Mouse (Mus musculus) CH12.LX (cell line): ENCODE results near the gene Esrrb. TPM values are rescaled to one million over a fixed set of nuclear protein-coding genes. Genes with fewer than 3 reads are reported as not detected.

Source experiments
- DNase-seq: peaks from one replicate; pipeline ENCODE4 v3.0.0-alpha.2; 2013; ENCODE audit errors: extremely low read depth
- H3K27ac ChIP-seq: 2 replicates; pipeline ENCODE4 v1.5.1; 2012; ENCODE audit warnings: low read depth, mild to moderate bottlenecking, control low read depth, moderate library complexity; ENCODE audit not compliant: insufficient read depth
- H3K27me3 ChIP-seq: replicated peaks from 2 replicates; pipeline ENCODE3; 2012; ENCODE audit warnings: inconsistent platforms
- H3K36me3 ChIP-seq, 2 experiments: replicated peaks in 1 of 2; 2 replicates each; pipeline versions ENCODE3 to v1.6.1; 2012; ENCODE audit warnings: inconsistent platforms in 1 of 2, low read length in 1 of 2, mild to moderate bottlenecking in 1 of 2, mixed read lengths in 1 of 2, moderate library complexity in 1 of 2; ENCODE audit not compliant: control insufficient read depth in 1 of 2, insufficient read depth in 1 of 2
- H3K4me1 ChIP-seq, 2 experiments: 2 replicates each; pipeline ENCODE4 v1.6.1; 2012; ENCODE audit warnings: inconsistent platforms in 1 of 2, moderate library complexity in 1 of 2; ENCODE audit not compliant: insufficient read depth in 2 of 2, control insufficient read depth in 1 of 2
- H3K4me2 ChIP-seq: 2 replicates; pipeline ENCODE4 v1.6.1; 2012; ENCODE audit warnings: low read depth, mild to moderate bottlenecking, control low read depth; ENCODE audit not compliant: poor library complexity, insufficient read depth, severe bottlenecking
- H3K4me3 ChIP-seq, 3 experiments: fragments of 150-350 bp in 1 of 3; sonication (generic) in 1 of 3; replicated peaks in 1 of 3; 2 replicates each; pipeline versions ENCODE3 to v1.5.1; 2011 to 2012; ENCODE audit warnings: low read depth in 2 of 3, low read length in 2 of 3, mild to moderate bottlenecking in 2 of 3, moderate library complexity in 2 of 3, control low read depth in 1 of 3, improper control_type of control experiment in 1 of 3, inconsistent platforms in 1 of 3, mixed read lengths in 1 of 3; ENCODE audit not compliant: poor library complexity in 1 of 3
- H3K79me2 ChIP-seq: replicated peaks from 2 replicates; pipeline ENCODE4 v1.6.1; 2012; ENCODE audit warnings: mild to moderate bottlenecking, moderate library complexity; ENCODE audit not compliant: control insufficient read depth, poor library complexity, insufficient read depth, severe bottlenecking; ENCODE audit errors: extremely low read depth
- H3K9ac ChIP-seq: 2 replicates; pipeline ENCODE4 v1.6.1; 2012; ENCODE audit warnings: low read depth, mild to moderate bottlenecking, control low read depth, moderate library complexity; ENCODE audit not compliant: insufficient read depth
- H3K9me3 ChIP-seq: replicated peaks from 2 replicates; pipeline ENCODE3; 2012; ENCODE audit warnings: low read length, inconsistent platforms, mixed read lengths
- BHLHE40 ChIP-seq: IDR thresholded peaks from 2 replicates; pipeline ENCODE4 v1.6.1; 2011; ENCODE audit warnings: mild to moderate bottlenecking, low read depth, low read length, improper control_type of control experiment
- CHD2 ChIP-seq: IDR thresholded peaks from 2 replicates; pipeline ENCODE4 v1.6.1; 2011; ENCODE audit warnings: low read length, improper control_type of control experiment
- CTCF ChIP-seq, 2 experiments: IDR thresholded peaks in 1 of 2; conservative IDR thresholded peaks in 1 of 2; 2 replicates each; pipeline ENCODE4 v1.5.1; 2011 to 2012; ENCODE audit warnings: low read depth in 2 of 2, low read length in 2 of 2, improper control_type of control experiment in 1 of 2, inconsistent platforms in 1 of 2, mild to moderate bottlenecking in 1 of 2, moderate library complexity in 1 of 2
- E2F4 ChIP-seq: IDR thresholded peaks from 2 replicates; pipeline ENCODE4 v1.6.1; 2011; ENCODE audit warnings: low read depth, low read length, improper control_type of control experiment; ENCODE audit not compliant: insufficient replicate concordance
- EP300 ChIP-seq: IDR thresholded peaks from 2 replicates; pipeline ENCODE4 v1.6.1; 2011; ENCODE audit warnings: low read length, improper control_type of control experiment
- ETS1 ChIP-seq: conservative IDR thresholded peaks from 2 replicates; pipeline ENCODE4 v1.6.1; 2012; ENCODE audit warnings: low read depth, mild to moderate bottlenecking, inconsistent platforms, low read length, improper control_type of control experiment, moderate library complexity
- GABPA ChIP-seq: IDR thresholded peaks from 2 replicates; pipeline ENCODE4 v1.6.1; 2012; ENCODE audit warnings: low read depth, low read length, improper control_type of control experiment, inconsistent platforms; ENCODE audit not compliant: insufficient replicate concordance
- HCFC1 ChIP-seq: IDR thresholded peaks from 2 replicates; pipeline ENCODE4 v1.6.1; 2012; ENCODE audit warnings: low read depth, mild to moderate bottlenecking, inconsistent platforms, low read length, improper control_type of control experiment
- IRF4 ChIP-seq: IDR thresholded peaks from 2 replicates; pipeline ENCODE4 v1.6.1; 2014; ENCODE audit warnings: low read depth, mild to moderate bottlenecking, inconsistent platforms, low read length, improper control_type of control experiment
- JUN ChIP-seq: IDR thresholded peaks from 2 replicates; pipeline ENCODE4 v1.6.1; 2011; ENCODE audit warnings: low read depth, mild to moderate bottlenecking, low read length, improper control_type of control experiment, moderate library complexity; ENCODE audit not compliant: insufficient read depth
- JUND ChIP-seq: conservative IDR thresholded peaks from 2 replicates; pipeline ENCODE4 v1.6.1; 2011; ENCODE audit warnings: low read depth, low read length, improper control_type of control experiment
- KAT2A ChIP-seq: IDR thresholded peaks from 2 replicates; pipeline ENCODE4 v1.6.1; 2012; ENCODE audit warnings: low read length, improper control_type of control experiment, inconsistent platforms; ENCODE audit not compliant: insufficient replicate concordance
- MAFK ChIP-seq: IDR thresholded peaks from 2 replicates; pipeline ENCODE4 v1.6.1; 2011; ENCODE audit warnings: low read length, improper control_type of control experiment; ENCODE audit not compliant: insufficient replicate concordance
- MAX ChIP-seq: IDR thresholded peaks from 2 replicates; pipeline ENCODE4 v1.6.1; 2011; ENCODE audit warnings: low read length, improper control_type of control experiment
- MAZ ChIP-seq: IDR thresholded peaks from 2 replicates; pipeline ENCODE4 v1.6.1; 2012; ENCODE audit warnings: low read depth, mild to moderate bottlenecking, inconsistent platforms, low read length, improper control_type of control experiment, moderate library complexity
- MXI1 ChIP-seq: IDR thresholded peaks from 2 replicates; pipeline ENCODE4 v1.6.1; 2011; ENCODE audit warnings: mild to moderate bottlenecking, low read depth, low read length, improper control_type of control experiment
- MYC ChIP-seq: IDR thresholded peaks from 2 replicates; pipeline ENCODE4 v1.6.1; 2011; ENCODE audit warnings: low read depth, mild to moderate bottlenecking, improper control_type of control experiment, low read length
- NELFE ChIP-seq: IDR thresholded peaks from 2 replicates; pipeline ENCODE4 v1.6.1; 2011; ENCODE audit warnings: low read depth, low read length, improper control_type of control experiment
- NRF1 ChIP-seq: IDR thresholded peaks from 2 replicates; pipeline ENCODE4 v1.6.1; 2014; ENCODE audit warnings: low read depth, mild to moderate bottlenecking, inconsistent platforms, low read length, improper control_type of control experiment, moderate library complexity
- PAX5 ChIP-seq: IDR thresholded peaks from 2 replicates; pipeline ENCODE4 v1.6.1; 2012; ENCODE audit warnings: low read length, inconsistent platforms, mixed read lengths
- POLR2A ChIP-seq: IDR thresholded peaks from 2 replicates; pipeline ENCODE4 v1.6.1; 2011; ENCODE audit warnings: low read depth, mild to moderate bottlenecking, improper control_type of control experiment, low read length
- POLR2AphosphoS2 ChIP-seq: IDR thresholded peaks from 2 replicates; pipeline ENCODE4 v1.6.1; 2011; ENCODE audit warnings: low read depth, low read length, improper control_type of control experiment
- RAD21 ChIP-seq: IDR thresholded peaks from 2 replicates; pipeline ENCODE4 v1.6.1; 2011; ENCODE audit warnings: low read depth, mild to moderate bottlenecking, low read length, improper control_type of control experiment, moderate library complexity
- RCOR1 ChIP-seq: conservative IDR thresholded peaks from 2 replicates; pipeline ENCODE4 v1.6.1; 2012; ENCODE audit warnings: low read depth, mild to moderate bottlenecking, inconsistent platforms, low read length, improper control_type of control experiment
- SIN3A ChIP-seq: IDR thresholded peaks from 2 replicates; pipeline ENCODE4 v1.6.1; 2012; ENCODE audit warnings: low read length, improper control_type of control experiment, inconsistent platforms
- SMC3 ChIP-seq: IDR thresholded peaks from 2 replicates; pipeline ENCODE4 v1.6.1; 2011; ENCODE audit warnings: low read depth, low read length, improper control_type of control experiment
- TBP ChIP-seq: conservative IDR thresholded peaks from 2 replicates; pipeline ENCODE4 v1.6.1; 2011; ENCODE audit warnings: low read depth, low read length, improper control_type of control experiment
- TCF12 ChIP-seq: IDR thresholded peaks from 2 replicates; pipeline ENCODE4 v1.6.1; 2014; ENCODE audit warnings: low read depth, mild to moderate bottlenecking, inconsistent platforms, low read length, improper control_type of control experiment
- UBTF ChIP-seq: IDR thresholded peaks from 2 replicates; pipeline ENCODE4 v1.6.1; 2012; ENCODE audit warnings: low read depth, mild to moderate bottlenecking, inconsistent platforms, low read length, improper control_type of control experiment, moderate library complexity
- USF2 ChIP-seq: conservative IDR thresholded peaks from 2 replicates; pipeline ENCODE4 v1.6.1; 2011; ENCODE audit warnings: low read depth, low read length, improper control_type of control experiment
- ZKSCAN1 ChIP-seq: IDR thresholded peaks from 2 replicates; pipeline ENCODE4 v1.6.1; 2012; ENCODE audit warnings: low read depth, inconsistent platforms, low read length, improper control_type of control experiment, borderline replicate concordance
- ZMIZ1 ChIP-seq: IDR thresholded peaks from 2 replicates; pipeline ENCODE4 v1.6.1; 2012; ENCODE audit warnings: low read depth, mild to moderate bottlenecking, inconsistent platforms, low read length, improper control_type of control experiment
- ZNF384 ChIP-seq: IDR thresholded peaks from 2 replicates; pipeline ENCODE4 v1.6.1; 2012; ENCODE audit warnings: low read depth, low read length, improper control_type of control experiment, inconsistent platforms
- dilution Hi-C: fragments of 300-500 bp; cut with MboI; formaldehyde crosslinking; loops from 2 replicates; pipeline ENCODE4 v1.14.3; 2020; ENCODE audit warnings: low sequenced_read_pairs; ENCODE audit not compliant: extremely low pct_unique_long_range_greater_than_20kb, extremely low pct_ligation_motif_present
- in situ Hi-C: fragments of 300-500 bp; cut with MboI; formaldehyde crosslinking; loops from 3 replicates; pipeline ENCODE4 v1.14.3; 2019; ENCODE audit warnings: low sequenced_read_pairs, low pct_ligation_motif_present, low pct_unique_long_range_greater_than_20kb, mixed read lengths
- polyA plus RNA-seq: library from polyadenylated mRNA; unstranded; fragments of >175 nt; gene quantifications from 2 replicates; pipeline ENCODE4 v1.2.1, GENCODE M21; 2012; ENCODE audit warnings: low read depth; ENCODE audit not compliant: insufficient read length
- total RNA-seq, 2 experiments: library from RNA; depleted of rRNA; stranded (reverse); fragments of 300-350 nt in 1 of 2; fragments of >200 nt in 1 of 2; gene quantifications; 2 replicates each; pipeline ENCODE4 v1.2.3; 2012 to 2014

The Esrrb gene
- total and polyA plus RNA-seq, 3 experiments, result not detected

DNA sequence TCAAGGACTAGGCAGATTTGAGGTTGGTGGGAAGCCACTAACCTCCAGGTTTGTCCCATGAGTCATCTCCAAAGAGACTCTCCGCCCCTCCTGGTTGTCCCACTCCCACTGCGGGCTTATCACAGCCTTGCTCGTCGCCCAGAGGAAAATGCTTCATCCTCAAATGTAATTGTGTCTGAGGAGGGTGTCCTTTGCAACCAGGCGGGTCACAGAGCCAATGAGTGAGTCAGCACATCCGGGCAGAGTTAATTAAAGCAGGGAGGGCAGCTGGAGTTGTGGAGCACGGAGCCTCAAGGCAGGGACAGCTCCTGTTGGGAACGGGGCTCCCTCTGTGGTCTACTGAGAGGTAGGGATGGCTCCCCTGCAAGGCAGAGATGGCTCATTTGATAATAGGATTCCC is 37.8 kb downstream of the Esrrb start:
- dilution Hi-C loops, result no loop called here

DNA sequence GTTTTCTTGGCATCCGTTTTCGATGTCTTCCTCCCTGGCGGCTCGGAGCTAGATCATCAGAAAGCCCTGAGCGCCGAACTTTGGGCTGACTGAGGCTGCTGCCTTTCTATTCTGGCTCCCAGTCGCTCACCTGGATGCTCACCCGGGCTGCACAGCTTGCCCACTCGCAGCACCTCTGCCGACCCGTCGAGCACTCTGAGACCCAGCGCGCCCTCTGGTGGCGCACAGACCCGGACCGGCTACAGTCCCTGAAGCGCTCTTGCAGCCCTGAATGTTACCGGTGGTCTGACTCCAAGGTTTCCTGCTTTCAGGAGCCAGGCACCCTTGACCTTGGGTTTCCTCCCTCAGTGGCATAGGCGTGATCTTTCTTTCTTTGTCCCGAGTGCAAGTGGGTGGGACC is 41.8 kb downstream of the Esrrb start:
- in situ Hi-C loops, result loop anchor here (5.0 to 10.0 kb wide), 2 partner anchors 208 to 270 kb away; no protein-coding TSS in a partner anchor
- Histone ChIP-seq H3K4me2 (peak overlapping the region; percentile 47), H3K36me3 (no peaks in the 10 kb centered on the region), H3K27me3 (peaks cover 70% of the 10 kb centered on the region), H3K4me3 (no peak overlapping the region), H3K9ac (no peak overlapping the region), H3K27ac (no peak overlapping the region), H3K4me1 (peaks cover 4 to 6% of the 10 kb centered on the region in 2 experiments; a peak in 2 of 4 replicates), H3K79me2 (no peaks in the 10 kb centered on the region), H3K9me3 (peaks cover 2% of the 10 kb centered on the region)
- dilution Hi-C loops, result no loop called here
- TF ChIP-seq RAD21 (peak; percentile 63), JUN (no peak), BHLHE40 (no peak), ZMIZ1 (no peak), MAZ (no peak), SIN3A (no peak), MXI1 (no peak), ZKSCAN1 (no peak), TCF12 (no peak), TBP (no peak), UBTF (no peak), ETS1 (no peak), SMC3 (peak; percentile 86), USF2 (no peak), CTCF (conservative IDR thresholded peaks at IDR 0.05 in 1 of 2, IDR thresholded peaks at IDR 0.05 in 1 of 2; ENCODE audit: low read depth in 2 of 2, low read length in 2 of 2) (peak; percentile 44 to 83; a peak in 3 of 4 replicates), IRF4 (no peak), NRF1 (no peak), JUND (no peak), CHD2 (no peak), NELFE (no peak), EP300 (no peak), POLR2AphosphoS2 (no peak), MAX (no peak), HCFC1 (no peak), RCOR1 (no peak)
- DNase-seq, result peak; percentile 50

More for the DNA sequence above, 37.8 kb downstream of the Esrrb start:
- no peak for TF ChIP-seq NELFE
- TF ChIP-seq E2F4, result no peak
- TF ChIP-seq POLR2A, result no peak
- no peak for TF ChIP-seq MYC
- TF ChIP-seq JUN, result no peak
- TF ChIP-seq BHLHE40, result no peak
- no peak for TF ChIP-seq SMC3
- TF ChIP-seq MXI1, result no peak
- no peak for TF ChIP-seq MAFK
- no peak for TF ChIP-seq TBP
- no peak for TF ChIP-seq CHD2
- no peak for TF ChIP-seq ZNF384
- no peak for TF ChIP-seq KAT2A
- no peak for TF ChIP-seq JUND
- no peak for TF ChIP-seq GABPA
- no peak for TF ChIP-seq POLR2AphosphoS2
- no peak for TF ChIP-seq PAX5
- no peak for TF ChIP-seq ZMIZ1
- in situ Hi-C loops, result no loop called here
- Histone ChIP-seq H3K36me3 (no peaks in the 10 kb centered on the region), H3K9ac (no peak overlapping the region), H3K27me3 (peaks cover 43% of the 10 kb centered on the region), H3K4me2 (no peak overlapping the region), H3K4me1 (peaks cover 4 to 6% of the 10 kb centered on the region in 2 experiments; a peak in 2 of 4 replicates), H3K4me3 (no peak overlapping the region), H3K27ac (no peak overlapping the region), H3K79me2 (no peaks in the 10 kb centered on the region), H3K9me3 (peaks cover 8% of the 10 kb centered on the region)
- peak; percentile 3 for DNase-seq
